Mouse (Mus musculus) right cerebral cortex, postnatal 10 days (tissue): ENCODE results near the gene Jmjd4.

Experiments
- DNase-seq, 2 experiments: peaks; one replicate each; pipeline ENCODE4 v3.0.0; 2021; ENCODE audit warnings: low spot score in 2 of 2

Gene Jmjd4

GRCm38 (mm10) chr11:59449741-59450229, at the start of gene Jmjd4:
Gene Jmjd4 (plus strand): TSS chr11:59450045.
- DNase-seq, result peak; percentile 96

GRCm38 (mm10) chr11:59400876-59401275, 49.0 kb upstream of the Jmjd4 start:
- DNase-seq, result no peak

GRCm38 (mm10) chr11:59405761-59406160, 44.1 kb upstream of the Jmjd4 start:
- no peak for DNase-seq

- no peak for DNase-seq
Measured at GRCm38 (mm10) chr11:59410851-59411250, 39.0 kb upstream of the Jmjd4 start.

GRCm38 (mm10) chr11:59412058-59412457, 37.8 kb upstream of the Jmjd4 start:
- no peak for DNase-seq

- DNase-seq, result no peak
Measured at GRCm38 (mm10) chr11:59412999-59413863, 36.6 kb upstream of the Jmjd4 start.

GRCm38 (mm10) chr11:59418708-59419107, 31.1 kb upstream of the Jmjd4 start:
- DNase-seq, result no peak

- DNase-seq, result no peak
Measured at GRCm38 (mm10) chr11:59421436-59421835, 28.4 kb upstream of the Jmjd4 start.

- DNase-seq, result no peak
Measured at GRCm38 (mm10) chr11:59421967-59422366, 27.9 kb upstream of the Jmjd4 start.

- no peak for DNase-seq
Measured at GRCm38 (mm10) chr11:59423010-59423588, 26.7 kb upstream of the Jmjd4 start.

GRCm38 (mm10) chr11:59425671-59426101, 24.2 kb upstream of the Jmjd4 start:
- peak; percentile 52 to 54 for DNase-seq

- DNase-seq, result no peak
Measured at GRCm38 (mm10) chr11:59428057-59428660, 21.7 kb upstream of the Jmjd4 start.

GRCm38 (mm10) chr11:59429959-59430358, 19.9 kb upstream of the Jmjd4 start:
- no peak for DNase-seq

GRCm38 (mm10) chr11:59432261-59432660, 17.6 kb upstream of the Jmjd4 start:
- no peak for DNase-seq

- no peak for DNase-seq
Measured at GRCm38 (mm10) chr11:59437954-59438353, 11.9 kb upstream of the Jmjd4 start.

- DNase-seq, result no peak
Measured at GRCm38 (mm10) chr11:59443102-59443501, 6.7 kb upstream of the Jmjd4 start.

- peak; percentile 39 to 49 for DNase-seq
Measured at GRCm38 (mm10) chr11:59450230-59450771, 456 bp downstream of the Jmjd4 start.

- DNase-seq, result no peak
Measured at GRCm38 (mm10) chr11:59451086-59451485, 1.2 kb downstream of the Jmjd4 start, which contains the start of gene Snap47. Gene Snap47 (minus strand): TSS chr11:59451186.

GRCm38 (mm10) chr11:59456346-59456745, 6.5 kb downstream of the Jmjd4 start:
- DNase-seq, result peak in 1 of 2 experiments; percentile 4

- DNase-seq, result no peak
Measured at GRCm38 (mm10) chr11:59456891-59457290, 7.0 kb downstream of the Jmjd4 start.

GRCm38 (mm10) chr11:59458973-59459372, 9.1 kb downstream of the Jmjd4 start:
- DNase-seq, result no peak

- DNase-seq, result no peak
Measured at GRCm38 (mm10) chr11:59460459-59460858, 10.6 kb downstream of the Jmjd4 start.
